Mouse (Mus musculus): ENCODE data around the gene Atp1a4. TPM values are rescaled to one million over a fixed set of nuclear protein-coding genes. Genes with fewer than 3 reads are reported as not detected.

The Atp1a4 gene
- total RNA-seq (2023) = not detected

DNA sequence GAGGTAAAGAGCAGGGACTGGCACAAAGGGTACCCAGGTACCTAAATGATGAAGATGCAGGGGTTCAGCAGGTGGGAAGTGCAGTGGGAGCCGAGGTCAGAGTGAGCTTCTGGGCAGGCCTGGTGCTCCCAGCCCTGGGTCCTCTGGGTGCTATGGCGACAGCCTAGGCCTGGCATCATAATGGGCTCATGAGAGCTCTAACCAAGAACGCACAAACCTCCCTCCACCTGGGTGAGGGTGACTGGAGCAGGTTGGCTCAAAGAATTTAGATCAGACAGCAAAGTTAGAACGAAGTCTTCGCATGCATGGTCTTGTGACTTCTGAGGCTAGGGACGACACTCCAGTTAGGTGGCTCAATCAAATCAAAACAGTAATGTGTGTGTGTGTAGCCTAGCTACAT is at the start of gene Atp1a4:
Atp1a4 (minus strand) TSS at position 101 of the 400 bp plus-strand sequence.

DNA sequence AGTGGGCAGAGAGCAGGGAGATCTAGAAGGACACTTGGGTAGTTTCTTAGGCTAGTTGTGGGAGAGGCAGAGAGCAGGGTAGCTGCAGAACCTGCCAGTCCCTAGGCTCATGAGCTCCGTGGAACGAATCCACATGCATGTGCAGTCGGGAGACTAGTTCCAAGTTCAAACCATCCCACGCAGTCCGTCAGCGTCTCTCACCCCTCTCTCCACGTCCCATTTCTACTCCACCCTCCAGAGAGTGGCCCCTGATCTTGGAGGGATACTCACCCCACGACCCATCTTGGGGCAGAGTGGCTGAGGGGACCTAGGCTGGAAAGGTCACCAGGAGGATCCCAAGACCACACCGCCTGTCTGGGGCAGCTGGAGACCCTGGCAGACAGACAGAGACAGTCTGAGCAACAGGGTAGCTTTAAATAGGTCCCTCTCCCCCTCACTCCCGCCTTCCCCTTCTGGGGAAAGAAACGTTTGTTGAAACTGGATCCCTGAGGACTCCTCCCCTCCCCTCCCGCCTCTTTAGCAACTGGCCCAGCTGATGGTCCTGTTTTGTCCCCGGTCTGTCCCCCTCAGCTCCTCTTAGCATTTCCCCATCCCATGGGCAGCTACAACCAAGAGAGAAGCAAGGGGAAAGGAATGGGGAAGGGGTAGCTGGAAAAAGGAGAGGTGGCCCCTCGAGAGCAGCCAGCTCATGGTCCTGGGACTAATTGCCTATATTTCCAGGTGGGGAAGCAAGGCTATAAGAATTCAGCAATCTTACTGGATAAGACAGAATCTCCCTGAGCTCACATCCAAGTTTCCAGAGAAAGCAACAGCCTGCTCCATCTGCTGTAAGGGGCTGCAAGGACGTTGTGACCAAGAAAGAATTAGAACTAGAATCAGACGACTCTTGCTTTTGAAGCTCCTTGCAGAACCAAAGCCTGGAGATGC is 39.7 kb upstream of the Atp1a4 start, which contains the start of gene Atp1a2:
Atp1a2 (minus strand) TSS at position 454 of the 927 bp plus-strand sequence.

DNA sequence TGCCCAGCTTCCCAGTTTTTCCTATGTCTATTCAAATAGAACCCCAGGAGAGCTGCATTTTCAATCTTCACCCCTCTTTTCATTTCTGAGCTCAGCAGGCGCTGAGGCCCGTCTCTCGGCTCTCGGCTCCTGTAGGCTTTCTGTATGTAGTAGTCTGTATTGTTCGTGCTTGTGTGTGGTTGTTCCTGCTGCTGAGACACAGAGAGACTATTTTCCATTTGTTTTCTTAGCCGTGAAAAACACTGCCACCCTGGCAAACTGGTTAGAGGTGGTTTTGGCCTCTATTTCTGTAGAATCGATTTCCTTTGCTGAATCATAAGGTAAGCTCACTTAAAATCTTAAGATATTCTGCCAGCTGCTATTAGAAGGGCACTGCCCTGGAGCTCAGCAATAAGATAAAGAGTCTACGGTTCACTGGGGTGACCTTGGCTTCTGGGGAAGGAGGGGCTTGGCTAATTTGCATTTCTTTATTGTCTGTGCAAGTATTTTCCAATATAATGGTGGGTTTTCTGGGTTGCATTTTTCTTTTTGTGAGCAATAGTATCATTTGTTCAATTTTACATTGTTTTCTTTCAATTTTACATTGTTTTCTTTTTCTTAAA is 3.4 kb upstream of the Atp1a4 start, which contains the start of gene Igsf8:
Igsf8 (plus strand) TSS at position 165 of the 602 bp plus-strand sequence.

GRCm38 (mm10) chr1:172219451-172220406 is 38.5 kb downstream of the Atp1a4 start, which contains the start of gene Casq1:
Casq1 (minus strand) TSS chr1:172219868.

GRCm38 (mm10) chr1:172206141-172206917 is 51.9 kb downstream of the Atp1a4 start, which contains the start of gene Pea15a:
Pea15a (minus strand) TSS chr1:172206804.

Other genes starting within 250 kb of the Atp1a4 start
- 2.1 TPM for gene Vangl2, start 230.0 kb downstream of the Atp1a4 start, total RNA-seq (2023)
- gene Nhlh1, start 200.8 kb downstream of the Atp1a4 start, total RNA-seq (2023) = not detected
- 137 TPM for gene Copa, start 175.9 kb downstream of the Atp1a4 start, total RNA-seq (2023)
- 78.6 TPM for gene Ncstn, start 175.6 kb downstream of the Atp1a4 start, total RNA-seq (2023)
- 45.9 TPM for gene Pex19, start 131.7 kb downstream of the Atp1a4 start, total RNA-seq (2023)
- 112 TPM for gene Dcaf8, start 110.3 kb downstream of the Atp1a4 start, total RNA-seq (2023)
- 60.4 TPM for gene Pea15a, start 51.6 kb downstream of the Atp1a4 start, total RNA-seq (2023)
- not detected for gene Casq1, start 38.5 kb downstream of the Atp1a4 start, total RNA-seq (2023)
- gene Igsf8, start 3.2 kb upstream of the Atp1a4 start, total RNA-seq (2023) = 29.2 TPM
- gene Atp1a2, start 39.6 kb upstream of the Atp1a4 start, total RNA-seq (2023) = 0.18 TPM
- not detected for gene Kcnj9, start 70.9 kb upstream of the Atp1a4 start, total RNA-seq (2023)
- gene Kcnj10, start 82.8 kb upstream of the Atp1a4 start, total RNA-seq (2023) = 1.5 TPM
- 31.0 TPM for gene Pigm, start 118.1 kb upstream of the Atp1a4 start, total RNA-seq (2023)
- gene Slamf9, start 216.9 kb upstream of the Atp1a4 start, total RNA-seq (2023) = 0.44 TPM
- gene Igsf9, start 223.4 kb upstream of the Atp1a4 start, total RNA-seq (2023) = 1.0 TPM
- 228 TPM for gene Tagln2, start 241.6 kb upstream of the Atp1a4 start, total RNA-seq (2023)